Mouse (Mus musculus) cortical plate, adult 2 months (tissue): ENCODE data around the gene Iba57.

ENCODE experiments used
- CTCF ChIP-seq: fragments of 200-500 bp; IDR thresholded peaks from 2 replicates; pipeline ENCODE4 v1.5.1; 2011; ENCODE audit warnings: mild to moderate bottlenecking, control low read depth, low read length; ENCODE audit not compliant: insufficient read depth; ENCODE audit errors: extremely low read depth
- POLR2A ChIP-seq: fragments of 200-500 bp; IDR thresholded peaks from 2 replicates; pipeline ENCODE4 v1.6.1; 2011; ENCODE audit warnings: mild to moderate bottlenecking, low read length, control low read depth; ENCODE audit not compliant: insufficient read depth; ENCODE audit errors: extremely low read depth

- no peak for TF ChIP-seq POLR2A
- TF ChIP-seq CTCF = no peak
These were observed 7.0 kb upstream of the Iba57 start for GRCm38 (mm10) chr11:59170549-59170948.
